Mouse (Mus musculus) hindlimb bud, embryonic 11.5 days (tissue): ENCODE data around the gene Otud1.

Experiments used
- DNase-seq: peaks from one replicate; pipeline ENCODE4 v3.0.0-alpha.2; 2012; ENCODE audit warnings: low read depth, low spot score; ENCODE audit errors: extremely low spot score

The Otud1 gene

DNA sequence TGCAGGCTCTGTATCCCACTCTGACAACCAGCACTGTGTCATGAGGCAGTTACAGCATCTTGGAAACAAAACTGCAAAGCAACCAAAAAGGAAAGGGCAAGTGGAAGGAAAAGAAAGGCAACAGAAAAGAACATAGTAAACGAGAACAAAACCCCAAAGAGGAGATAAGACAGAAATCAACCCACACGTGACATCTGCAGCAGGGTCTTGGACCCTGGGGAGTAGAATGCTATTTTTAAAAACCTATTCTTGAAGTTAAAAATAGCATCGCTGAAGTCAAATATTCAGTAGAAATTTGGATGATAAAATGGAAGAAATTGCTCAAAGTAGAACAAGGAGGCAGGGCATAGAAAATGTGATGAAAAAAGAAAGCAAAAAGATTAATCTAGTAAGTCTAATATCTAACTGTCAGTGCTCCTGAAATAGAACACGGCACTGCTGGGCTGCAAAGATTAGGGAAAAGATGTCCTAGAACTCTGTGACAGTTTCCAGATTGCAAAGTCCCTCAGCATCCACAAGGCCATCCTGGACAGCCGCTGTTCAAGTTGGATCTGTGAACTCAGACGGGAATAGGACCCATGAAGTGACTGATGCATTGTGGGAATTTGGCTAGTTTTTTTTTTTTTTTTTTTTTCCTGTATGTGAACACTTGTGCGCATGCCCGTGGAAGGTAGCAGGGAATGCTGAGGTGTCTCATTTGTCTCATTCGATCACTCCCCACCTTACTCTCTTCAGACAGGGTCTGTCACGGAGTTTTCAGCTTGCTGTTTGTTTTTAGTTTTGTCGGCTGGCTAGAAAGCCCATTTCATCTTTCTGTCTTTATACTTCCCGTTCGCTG lies 13.5 kb downstream of the Otud1 start:
- DNase-seq = no peak

DNA sequence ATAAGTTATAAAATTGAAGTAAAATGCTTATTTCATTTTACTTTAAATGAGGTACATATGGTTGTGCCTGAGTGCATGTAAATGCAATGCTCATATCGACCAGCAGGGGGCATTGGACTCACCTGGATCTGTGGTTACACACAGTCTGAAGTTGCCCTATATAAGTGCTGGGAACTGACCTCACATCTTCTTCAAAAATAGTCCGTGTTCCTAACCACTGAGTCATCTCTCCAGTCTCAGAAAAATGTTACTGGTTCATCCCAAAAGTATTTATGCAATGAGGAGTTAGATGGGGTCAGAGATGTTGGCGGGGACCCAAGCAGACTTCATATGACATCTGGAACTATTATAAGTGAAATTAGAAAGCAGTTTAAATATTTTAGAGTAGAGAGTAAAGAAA lies 25.4 kb downstream of the Otud1 start:
- DNase-seq = no peak

DNA sequence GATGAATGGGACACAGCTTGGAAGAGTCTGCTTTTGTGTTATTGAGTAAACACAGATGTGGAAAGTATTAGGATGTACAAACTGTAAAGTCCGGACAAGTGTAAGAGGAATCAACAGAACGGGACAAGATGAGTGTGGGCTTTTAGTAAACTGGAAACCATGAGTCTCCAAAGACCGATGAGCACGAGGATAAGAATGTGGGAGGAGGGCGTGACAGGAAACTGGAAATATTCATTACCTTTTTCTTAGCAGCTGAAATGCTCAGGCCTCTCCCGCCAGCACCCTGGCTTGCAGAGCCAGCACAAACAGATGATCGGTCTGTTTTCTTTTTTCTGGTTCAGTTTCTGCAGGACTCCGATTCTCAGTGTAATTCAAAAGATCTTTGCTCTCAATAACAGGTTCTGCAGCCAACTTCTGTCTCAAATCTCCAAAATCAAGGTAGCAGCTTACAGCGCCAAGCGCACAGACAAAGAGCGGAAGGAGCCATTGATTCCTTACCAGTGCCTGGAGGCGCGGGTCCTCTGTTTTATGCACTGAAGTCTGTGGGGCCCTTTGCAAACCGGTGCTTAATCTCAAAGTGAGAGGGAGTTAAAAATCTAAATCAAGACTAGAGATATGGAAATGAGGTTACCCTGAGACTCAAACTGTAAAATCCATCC lies 28.1 kb downstream of the Otud1 start:
- DNase-seq = no peak

DNA sequence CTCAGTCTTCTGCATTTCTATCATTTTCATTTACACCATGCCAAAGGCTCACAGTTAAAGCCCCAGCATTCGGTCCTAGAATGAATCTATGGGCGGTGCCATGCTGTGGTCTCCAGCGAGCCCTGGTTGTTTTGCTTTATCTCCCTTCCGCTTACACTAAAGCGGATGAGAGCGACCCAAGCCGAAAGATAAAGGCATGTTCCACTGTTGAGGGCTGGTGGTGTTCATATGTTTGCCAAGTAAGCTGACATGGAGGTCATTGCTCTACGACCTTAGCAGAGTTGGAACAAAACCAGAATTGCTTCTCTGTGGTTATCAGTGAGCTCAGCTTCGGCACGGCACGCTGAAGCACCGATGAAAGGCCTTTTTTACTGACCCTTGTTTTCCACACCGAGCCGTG lies 32.5 kb downstream of the Otud1 start:
- DNase-seq = no peak

DNA sequence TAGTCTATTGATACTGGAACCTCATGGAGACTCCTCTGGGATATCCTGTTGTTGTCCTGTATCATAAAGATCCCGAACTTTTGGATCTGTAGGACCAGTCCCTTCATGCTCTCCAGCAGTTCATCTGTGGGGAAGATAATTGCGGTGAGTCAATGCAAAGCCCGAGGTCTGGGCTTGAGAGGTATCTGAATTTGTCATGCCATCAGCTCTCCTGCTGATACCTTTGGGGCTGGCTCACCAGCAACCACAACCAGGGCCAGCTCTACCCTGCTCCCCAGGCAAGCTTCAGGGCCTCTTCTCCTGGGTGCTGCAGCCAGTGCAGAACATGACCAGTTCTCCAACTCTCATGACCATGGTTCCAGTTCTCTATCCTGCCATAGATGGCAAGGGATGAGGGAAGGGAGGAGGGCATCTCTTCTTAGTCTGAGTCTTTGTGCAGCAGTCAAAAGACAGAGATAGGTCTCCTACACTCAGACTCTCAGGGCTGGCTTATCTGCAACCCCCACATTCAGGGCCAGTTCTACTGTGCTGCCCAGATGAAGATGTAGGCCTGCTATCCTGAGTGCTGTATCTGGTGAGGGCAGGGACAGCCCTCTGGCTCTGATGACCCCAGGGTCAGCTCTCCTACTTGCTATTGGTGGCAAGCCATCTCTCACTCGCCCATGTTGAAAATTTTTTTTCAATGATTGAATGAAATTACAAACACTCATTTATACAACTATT lies 42.2 kb downstream of the Otud1 start:
- no peak for DNase-seq

DNA sequence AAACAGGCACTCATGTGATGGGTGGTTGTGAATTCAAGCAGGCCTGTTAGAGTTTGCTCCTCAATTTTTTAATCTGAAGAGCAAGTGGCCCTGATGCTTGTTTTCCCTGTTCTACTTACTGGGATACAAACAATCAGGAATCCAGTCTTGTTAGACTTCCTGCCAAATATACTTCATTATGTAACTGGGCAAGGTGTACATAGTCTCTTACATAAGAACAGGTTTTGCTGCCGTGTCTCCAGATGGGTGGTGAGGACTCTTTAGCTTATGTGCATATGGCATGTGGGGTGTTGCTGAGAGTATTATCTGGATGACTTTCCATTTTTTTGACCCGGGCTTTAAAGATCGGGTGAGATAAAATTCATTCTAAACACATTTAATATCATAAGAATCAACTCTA lies 43.8 kb downstream of the Otud1 start:
- no peak for DNase-seq

DNA sequence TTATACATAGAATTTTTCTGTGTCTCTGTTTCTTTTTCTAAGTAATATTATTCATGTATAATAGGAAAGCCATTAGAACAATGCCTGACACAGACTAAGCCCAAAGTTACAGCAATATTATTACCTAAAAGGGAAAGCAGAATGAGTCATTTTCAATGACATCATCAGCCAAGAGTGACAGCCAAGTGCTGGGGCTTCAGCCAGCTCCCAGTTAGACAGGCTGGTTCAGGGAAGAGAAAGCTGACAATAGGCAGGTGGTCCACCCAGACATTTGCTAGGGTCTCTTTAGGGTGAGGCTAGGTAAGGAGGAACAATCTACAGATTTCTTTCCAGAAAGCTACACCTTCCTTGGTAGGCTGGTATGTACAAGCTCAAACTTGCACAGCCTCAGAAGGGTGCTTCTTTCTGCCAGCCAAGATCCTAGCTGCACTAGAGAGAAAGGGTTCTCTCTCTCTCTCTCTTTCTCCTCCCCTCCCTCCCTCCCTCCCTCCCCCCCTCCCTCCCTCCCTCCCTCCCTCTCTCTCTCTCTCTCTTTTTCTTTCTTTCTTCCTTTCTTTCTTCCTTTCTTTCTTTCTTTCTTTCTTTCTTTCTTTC lies 45.6 kb downstream of the Otud1 start:
- DNase-seq = no peak

DNA sequence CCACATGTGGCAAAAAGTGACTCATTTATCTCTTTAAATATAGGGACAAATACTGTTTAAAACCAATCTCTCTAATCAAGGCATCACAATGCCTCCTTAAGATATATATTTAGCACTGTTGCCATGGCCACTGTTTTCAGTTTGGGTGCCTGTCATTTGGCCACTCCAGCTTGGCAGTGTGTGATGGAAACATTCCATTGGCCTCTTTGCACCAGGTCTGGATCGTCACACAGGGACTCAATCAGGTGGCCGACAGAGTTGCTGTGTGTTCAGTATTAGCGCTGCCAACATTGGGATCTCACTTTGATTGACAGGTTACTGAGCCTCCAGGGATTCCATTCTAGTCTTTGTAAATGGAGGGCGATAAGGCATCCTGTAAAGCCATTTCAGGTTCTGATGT lies 46.1 kb downstream of the Otud1 start:
- no peak for DNase-seq

DNA sequence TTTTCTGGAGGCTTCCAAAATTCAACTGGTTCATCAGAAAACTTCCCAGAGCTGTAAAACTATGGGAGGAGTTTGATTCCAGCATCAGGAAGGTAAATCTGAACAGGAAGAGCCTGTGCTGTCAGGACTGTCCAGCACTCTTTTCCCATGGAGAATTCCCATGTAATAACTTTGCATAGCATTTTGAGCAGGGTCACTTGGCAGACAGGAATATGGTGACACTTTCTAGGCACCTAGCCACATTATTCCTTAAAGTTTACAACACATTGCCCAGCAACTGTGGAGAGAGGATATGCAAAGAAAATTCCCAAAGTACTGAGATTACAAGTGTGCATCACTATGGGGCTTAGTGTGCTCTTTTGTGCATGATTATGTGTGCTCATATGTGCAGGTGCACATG lies 46.7 kb downstream of the Otud1 start:
- no peak for DNase-seq

DNA sequence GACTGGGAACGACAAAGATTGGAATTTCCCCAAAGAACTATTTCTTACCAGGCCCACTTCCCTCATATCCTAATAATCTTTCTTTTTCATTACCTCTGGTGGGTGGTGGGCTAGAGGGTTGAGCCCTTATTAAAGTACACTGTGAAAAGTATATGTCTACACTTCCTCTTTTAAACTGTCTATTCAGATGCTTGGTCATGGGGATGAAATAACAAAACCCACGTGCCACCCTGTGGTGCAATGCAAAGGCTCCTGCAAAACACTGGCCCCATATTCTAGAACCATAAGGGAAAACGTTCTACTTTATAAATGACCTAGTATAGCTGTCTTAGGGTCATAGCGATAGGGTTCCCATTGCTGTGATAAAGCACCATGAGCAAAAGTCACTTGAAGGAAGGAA lies 49.3 kb downstream of the Otud1 start:
- DNase-seq = no peak
